Mouse (Mus musculus) ovary, postnatal 14 days (tissue): Measurements from ENCODE around the gene Ccdc89.
A peak's percentile ranks its signal among the peaks of the same experiment; 100 is the strongest.

Experiments
- DNase-seq: peaks from one replicate; pipeline ENCODE4 v3.0.0; 2022; ENCODE audit warnings: low spot score

Ccdc89 gene

GRCm38 (mm10) chr7:90426020-90427001, at the start of gene Ccdc89:
Gene Ccdc89, plus strand, starts transcription at chr7:90426577.
- peak; percentile 57 for DNase-seq

GRCm38 (mm10) chr7:90384411-90384810, 42.0 kb upstream of the Ccdc89 start:
- no peak for DNase-seq

GRCm38 (mm10) chr7:90386885-90387459, 39.4 kb upstream of the Ccdc89 start:
- DNase-seq, result no peak

- no peak for DNase-seq
Measured at GRCm38 (mm10) chr7:90389765-90390164, 36.6 kb upstream of the Ccdc89 start.

DNA sequence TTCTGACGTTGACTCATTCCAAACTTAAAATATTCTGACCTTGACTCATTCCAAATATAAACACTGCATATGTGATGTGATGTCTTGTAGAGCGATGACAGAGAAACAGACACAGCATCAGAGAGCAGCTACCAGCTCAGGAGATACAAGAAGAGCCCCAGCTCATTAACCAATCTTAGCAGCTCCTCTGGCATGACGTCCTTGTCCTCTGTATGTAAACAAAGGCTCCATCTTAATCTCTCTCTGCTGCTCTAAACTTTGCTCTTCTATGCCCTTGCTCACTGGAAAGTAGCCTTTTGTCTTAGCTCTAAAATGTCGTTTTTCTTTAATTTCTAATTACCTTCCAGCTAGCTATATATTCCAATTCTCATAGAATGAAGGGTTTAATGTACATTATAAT, 31.3 kb upstream of the Ccdc89 start:
- no peak for DNase-seq

DNA sequence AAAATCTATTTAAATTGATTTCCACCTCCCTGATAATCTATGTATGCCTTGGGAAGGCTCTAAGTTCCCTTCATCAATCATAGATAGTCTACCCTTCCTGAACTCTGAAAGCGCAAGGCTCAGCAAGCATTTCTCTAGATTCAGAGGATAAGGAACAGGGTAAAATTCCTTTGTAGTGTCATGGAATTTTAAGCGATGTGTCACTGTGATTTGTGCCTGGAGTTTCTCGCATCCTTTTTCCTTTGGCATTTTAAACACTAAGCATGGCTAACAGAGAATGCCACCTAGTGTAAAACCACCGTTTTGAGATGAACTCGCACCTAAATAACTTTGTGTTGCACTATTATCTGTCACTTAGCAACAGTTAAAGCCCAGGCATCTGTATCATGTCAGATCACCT, 30.4 kb upstream of the Ccdc89 start:
- no peak for DNase-seq

GRCm38 (mm10) chr7:90409934-90410333, 16.4 kb upstream of the Ccdc89 start:
- peak; percentile 64 for DNase-seq

DNA sequence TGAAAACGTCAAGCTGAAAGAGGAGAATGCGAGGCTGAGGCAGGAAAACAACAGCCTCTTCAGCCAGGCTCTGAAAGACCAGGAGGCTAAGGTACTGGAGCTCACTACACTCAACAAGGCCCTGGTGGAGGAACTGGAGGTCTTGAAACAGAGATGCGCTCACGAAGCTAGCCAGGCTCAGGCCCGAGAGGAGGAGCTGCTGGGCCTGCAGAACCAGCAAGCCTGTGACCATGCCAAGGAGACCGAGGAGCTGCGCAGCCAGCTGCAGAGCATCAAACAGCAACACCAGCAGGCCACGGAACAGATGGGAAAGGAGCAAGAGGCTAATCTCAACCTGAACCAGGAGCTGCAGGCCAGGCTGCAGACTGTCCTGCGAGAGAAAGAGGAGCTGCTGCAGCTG, 629 bp downstream of the Ccdc89 start:
- no peak for DNase-seq

DNA sequence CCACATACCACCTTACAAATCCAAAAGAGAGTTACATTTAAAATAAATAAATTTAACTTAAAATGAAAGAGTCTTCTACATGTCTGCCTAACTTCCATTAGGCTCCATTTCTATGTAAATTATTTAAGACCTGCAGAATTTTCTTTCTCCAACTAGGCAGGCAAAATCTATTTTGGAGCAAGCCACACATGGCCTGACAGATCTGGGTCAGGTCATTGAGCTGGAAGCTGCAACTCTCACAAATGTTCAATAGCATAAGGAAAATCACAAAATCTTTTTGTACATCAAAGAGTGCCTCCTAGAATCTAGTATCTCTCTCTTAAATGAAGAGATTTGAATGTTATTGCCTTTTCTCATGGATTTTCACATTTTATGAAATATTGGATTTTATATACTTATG, 5.8 kb downstream of the Ccdc89 start:
- no peak for DNase-seq

- no peak for DNase-seq
Measured at GRCm38 (mm10) chr7:90440044-90440443, 13.7 kb downstream of the Ccdc89 start.

GRCm38 (mm10) chr7:90442070-90442469, 15.7 kb downstream of the Ccdc89 start:
- DNase-seq, result no peak

GRCm38 (mm10) chr7:90442518-90443080, 16.2 kb downstream of the Ccdc89 start, which contains the start of gene Crebzf:
Gene Crebzf, plus strand, starts transcription at chr7:90442729.
- peak; percentile 93 for DNase-seq

GRCm38 (mm10) chr7:90443101-90444091, 17.0 kb downstream of the Ccdc89 start:
- DNase-seq, result peak; percentile 58

DNA sequence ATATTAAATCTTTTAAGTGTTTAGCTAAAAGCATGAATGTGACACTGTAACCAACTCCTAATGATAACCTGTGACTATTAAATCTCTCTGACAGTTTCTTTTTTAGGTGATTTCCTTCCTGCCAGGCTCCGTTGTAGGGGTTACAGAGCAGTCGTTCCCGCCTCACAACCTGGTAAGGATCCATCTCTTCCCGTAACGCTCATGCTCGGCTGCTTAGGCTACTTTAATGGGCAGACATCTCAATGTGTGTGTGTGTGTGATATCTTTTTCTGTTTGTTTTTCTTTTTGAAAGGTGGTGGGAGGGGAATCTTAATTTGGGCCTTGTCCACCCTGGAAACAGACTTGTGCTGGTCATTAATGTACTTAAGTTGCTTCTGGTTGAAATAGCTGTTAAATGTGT, 17.8 kb downstream of the Ccdc89 start:
- no peak for DNase-seq

GRCm38 (mm10) chr7:90456149-90456844, 29.9 kb downstream of the Ccdc89 start:
- DNase-seq, result no peak

GRCm38 (mm10) chr7:90456845-90457468, 30.6 kb downstream of the Ccdc89 start, which contains the start of gene Tmem126a:
Gene Tmem126a, minus strand, starts transcription at chr7:90457229.
- DNase-seq, result peak; percentile 69

DNA sequence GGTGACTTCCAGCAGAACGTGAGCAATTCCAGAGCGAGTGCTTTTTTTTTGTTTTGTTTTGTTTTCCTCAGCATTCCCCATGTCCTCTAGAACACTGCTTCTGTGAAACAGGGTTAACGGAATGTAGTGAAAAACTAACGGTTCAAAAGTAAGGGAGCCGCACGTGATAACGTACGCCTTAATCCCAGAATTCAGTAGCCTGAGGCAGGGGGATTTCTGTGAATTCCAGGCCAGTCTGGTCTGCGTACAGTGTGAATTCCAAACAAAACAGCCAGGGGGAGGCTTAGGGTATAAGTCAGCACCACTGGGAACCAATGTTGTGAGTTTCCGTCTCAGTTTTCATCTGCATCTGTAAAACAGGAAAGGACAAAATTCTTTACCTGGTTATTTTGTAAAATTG, 31.1 kb downstream of the Ccdc89 start:
- no peak for DNase-seq

GRCm38 (mm10) chr7:90460330-90460729, 34.0 kb downstream of the Ccdc89 start:
- no peak for DNase-seq

- DNase-seq, result no peak
Measured at GRCm38 (mm10) chr7:90460930-90461329, 34.6 kb downstream of the Ccdc89 start.

GRCm38 (mm10) chr7:90461441-90461840, 35.1 kb downstream of the Ccdc89 start:
- no peak for DNase-seq
